Mouse (Mus musculus): ENCODE results near the gene Ptpn3.
"Not testable (repeated sequence)": the region's sequence is repeated elsewhere in the genome, so short reads cannot be mapped to it uniquely, and the experiment has no call there.

Ptpn3 gene

DNA sequence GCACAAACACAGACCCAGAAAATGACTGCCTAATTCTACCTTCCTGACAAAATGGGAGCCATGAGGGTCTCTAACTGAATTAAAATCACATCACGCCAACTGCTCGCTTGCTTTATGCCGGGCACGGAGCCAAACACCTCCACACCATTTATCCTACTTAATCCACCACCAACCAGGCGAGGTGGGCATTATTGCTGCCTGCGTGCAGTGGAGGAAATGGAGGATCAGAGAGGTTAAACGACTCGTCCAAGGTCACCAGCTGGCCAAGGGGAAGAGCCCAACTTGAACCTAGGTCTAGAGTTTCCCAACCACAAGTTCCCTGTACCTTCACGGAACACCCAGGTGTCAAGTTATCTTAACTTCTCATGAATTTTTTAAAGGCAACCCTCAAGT is 2.3 kb downstream of the Ptpn3 start:
- no peak for DNase-seq (ENCODE audit: low read depth)

DNA sequence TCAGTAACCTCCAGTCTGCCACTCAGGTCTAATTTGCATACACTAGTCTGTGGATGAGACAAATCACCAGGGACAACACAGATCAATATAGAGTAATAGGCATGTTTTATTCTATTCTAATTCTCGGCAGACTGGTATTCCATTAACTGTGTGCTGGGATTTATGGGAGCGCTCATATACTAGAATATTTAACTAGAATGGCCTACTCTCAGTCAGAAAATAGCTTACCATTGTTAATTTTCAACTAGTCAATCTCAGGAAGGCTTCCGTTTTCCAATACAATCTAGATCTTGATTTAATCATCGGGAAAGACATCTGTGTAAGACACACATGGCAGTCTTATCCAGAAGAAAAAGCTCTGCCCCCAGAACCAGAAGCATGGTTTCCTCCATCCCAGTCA is 3.5 kb downstream of the Ptpn3 start:
- DNase-seq (ENCODE audit: low read depth): no peak

DNA sequence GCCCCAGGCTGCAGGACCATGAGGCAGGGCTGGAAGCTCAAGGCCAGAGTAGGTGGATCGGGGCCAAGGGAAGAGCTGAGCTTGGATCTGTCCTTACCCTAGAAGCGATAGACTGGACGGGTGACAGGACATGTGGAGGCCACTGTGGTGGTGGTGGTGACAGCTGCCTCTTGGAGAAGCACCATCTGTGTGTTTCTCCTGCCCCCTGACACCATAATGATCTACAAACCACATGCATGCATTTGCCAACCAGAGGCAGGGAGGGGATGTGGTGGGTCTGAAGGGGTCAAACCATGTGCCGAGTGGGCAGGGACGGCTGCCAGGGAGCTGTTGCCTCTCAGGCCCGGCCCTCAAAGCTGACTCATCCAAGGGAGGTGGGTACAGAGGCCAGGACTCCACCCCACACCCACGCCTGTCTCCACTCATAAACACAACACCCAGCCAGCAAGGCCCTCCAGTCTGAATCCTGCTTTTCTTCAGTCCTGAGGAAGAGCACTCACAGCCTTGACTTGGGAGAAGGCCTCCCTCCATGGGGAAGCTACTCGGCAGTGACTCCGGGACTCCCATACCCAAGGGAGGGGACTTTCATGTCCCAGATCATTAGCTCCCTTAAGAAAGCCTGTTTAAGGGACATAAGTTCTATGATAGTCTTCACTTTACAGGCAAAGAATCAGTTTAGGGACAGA is 6.5 kb downstream of the Ptpn3 start:
- peak; percentile 96 for DNase-seq (ENCODE audit: low read depth)

DNA sequence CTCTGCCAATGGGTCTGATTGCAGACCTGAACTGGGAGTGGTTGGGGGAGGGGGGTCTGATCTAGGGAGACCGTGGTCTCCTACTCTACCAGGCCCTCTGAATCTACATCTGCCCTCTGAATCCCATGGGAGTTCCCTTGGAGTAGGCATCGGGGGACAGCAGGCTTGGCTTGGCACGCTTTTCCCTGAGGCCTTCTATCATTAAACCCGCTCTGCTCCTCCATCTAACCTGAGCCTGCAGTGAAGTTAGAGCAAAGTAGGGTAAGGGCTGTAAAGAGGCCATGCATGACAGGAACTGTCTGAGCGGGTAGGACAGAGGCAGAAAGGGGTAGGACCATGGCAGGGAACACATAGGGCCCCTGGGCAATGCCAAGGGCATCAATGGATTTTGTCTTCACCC is 9.0 kb downstream of the Ptpn3 start:
- DNase-seq (ENCODE audit: low read depth): no peak

DNA sequence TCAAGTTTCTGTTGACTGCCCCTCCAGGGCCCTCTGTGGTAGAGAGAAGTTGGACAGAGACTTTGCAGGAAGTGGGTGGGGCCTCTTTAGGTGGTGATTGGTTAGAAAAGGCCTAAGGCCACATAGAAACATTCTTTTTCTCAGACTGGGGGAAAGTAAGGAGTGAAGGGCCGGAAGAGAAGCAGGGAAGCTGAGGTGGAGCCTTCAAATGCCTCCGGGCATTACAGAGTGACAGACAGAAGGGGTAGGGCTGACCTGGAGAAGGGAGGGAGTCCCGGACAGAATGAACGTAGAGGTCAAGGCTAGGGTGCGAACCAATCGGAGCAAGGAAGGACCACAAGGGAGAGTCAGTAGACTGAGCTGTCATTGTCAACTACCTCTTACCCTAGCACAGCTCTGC is 11.6 kb downstream of the Ptpn3 start:
- no peak for DNase-seq (ENCODE audit: low read depth)

DNA sequence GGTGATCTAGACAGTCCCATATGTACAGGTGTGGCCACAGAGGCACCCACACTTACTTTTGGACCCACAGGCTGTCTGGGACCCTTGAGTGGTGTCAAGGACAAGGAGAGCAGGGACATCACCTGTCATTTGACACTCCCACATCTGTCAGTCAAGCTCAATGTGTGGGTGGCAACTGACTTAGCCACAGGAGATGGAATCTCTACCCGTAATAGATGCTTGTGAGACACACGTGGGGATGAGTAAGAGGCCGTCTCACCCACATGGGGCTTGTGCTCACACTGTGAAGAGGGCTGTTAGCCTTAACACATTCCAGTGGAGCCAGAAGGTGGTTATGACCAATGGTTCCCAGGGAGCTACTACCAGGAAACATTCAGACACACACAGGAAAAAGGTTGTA is 13.8 kb downstream of the Ptpn3 start:
- DNase-seq (ENCODE audit: low read depth): peak; percentile 36

DNA sequence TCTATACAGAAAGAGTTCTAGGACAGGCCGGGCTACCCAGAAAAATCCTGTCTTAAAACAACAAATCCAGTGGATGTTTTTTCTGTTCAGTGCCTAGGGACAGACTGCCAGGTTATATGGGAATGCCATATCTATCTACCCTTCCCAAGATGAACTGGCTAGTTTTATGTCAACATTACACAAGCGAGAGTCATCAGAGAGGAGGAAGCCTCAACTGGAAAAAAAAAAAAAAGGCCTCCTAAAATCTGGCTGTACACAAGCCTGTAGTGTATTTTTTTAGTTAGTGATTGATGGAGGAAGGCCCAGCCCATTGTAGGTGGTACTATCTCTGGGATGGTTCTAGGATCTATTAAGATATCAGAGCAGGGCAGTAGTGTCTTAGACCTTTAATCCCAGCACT is 16.4 kb downstream of the Ptpn3 start:
- DNase-seq (ENCODE audit: low read depth): no peak

DNA sequence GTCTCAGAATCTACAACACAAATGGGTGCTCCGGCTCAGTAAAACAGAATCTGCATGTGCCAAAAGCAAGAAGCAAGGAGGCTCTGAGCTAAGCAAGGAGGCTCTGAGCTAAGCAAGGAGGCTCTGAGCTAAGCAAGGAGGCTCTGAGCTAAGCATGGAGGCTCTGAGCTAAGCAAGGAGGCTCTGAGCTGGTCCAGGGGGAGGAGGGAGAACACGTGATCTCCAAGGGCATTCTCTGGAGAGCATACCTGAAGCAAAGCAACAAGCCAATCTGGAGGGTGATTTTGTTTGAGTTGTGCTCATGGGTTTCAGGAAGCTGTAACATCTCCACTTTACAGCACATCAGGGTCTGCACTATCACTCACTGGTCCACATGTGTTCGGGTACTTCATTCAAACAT is 18.4 kb downstream of the Ptpn3 start:
- no peak for DNase-seq (ENCODE audit: low read depth)

DNA sequence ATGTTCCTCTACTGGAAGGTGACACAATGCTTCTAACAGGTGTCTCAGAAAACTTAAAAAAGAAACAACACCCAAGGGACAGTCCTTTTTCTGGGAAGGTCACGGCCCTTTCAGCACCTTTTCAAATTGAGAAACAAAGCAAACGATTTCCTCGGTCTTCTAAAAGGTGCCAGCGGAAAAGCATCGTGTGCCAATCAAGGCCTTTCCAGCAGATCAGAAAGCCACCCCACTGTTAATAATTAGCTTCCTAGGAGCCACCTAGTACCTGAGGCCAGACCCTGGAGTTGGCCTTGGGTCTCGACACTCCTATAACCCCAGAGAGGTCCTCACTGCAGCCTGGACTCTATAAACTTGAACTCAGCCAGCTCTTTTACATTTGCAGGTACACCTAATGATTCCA is 19.0 kb downstream of the Ptpn3 start:
- DNase-seq (ENCODE audit: low read depth): no peak

DNA sequence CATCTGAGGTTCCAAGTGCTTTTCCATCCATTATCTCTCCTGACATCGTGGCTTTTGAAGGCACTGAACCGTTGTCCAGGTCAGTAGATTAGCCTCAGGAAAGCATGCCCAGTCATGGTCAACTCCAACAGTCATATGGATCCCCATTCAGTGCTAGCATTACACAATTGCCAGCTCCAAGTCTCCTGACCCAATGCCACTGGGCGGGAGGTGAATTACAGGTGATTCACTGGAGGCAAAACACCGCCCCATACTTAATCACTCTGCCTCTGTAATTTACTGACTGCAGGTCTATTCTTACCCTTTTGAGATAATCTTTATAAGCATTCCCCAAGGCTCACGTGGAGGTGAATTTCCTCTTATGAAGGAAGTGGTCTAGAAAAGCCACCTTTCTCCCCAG is 19.5 kb downstream of the Ptpn3 start:
- DNase-seq (ENCODE audit: low read depth): no peak

DNA sequence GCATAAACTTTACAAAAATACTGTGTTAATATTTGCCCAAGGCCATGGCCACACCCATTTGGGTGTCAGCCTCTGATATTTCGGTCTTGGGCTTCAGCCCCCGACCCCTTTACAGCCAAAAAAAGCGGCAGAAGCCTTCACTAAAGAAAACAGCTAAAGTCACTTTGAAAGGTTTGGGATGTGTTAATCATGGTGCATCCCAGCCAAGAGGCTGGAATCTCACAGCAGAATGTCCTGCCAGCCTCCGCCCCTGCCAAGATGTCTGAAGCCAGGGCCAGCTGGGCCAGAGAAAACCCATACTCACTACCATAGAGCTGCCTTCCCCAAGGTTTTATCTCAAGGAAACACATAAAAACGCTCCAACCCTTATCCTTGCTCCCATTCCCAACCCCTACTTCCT is 20.7 kb downstream of the Ptpn3 start:
- peak; percentile 51 for DNase-seq (ENCODE audit: low read depth)

DNA sequence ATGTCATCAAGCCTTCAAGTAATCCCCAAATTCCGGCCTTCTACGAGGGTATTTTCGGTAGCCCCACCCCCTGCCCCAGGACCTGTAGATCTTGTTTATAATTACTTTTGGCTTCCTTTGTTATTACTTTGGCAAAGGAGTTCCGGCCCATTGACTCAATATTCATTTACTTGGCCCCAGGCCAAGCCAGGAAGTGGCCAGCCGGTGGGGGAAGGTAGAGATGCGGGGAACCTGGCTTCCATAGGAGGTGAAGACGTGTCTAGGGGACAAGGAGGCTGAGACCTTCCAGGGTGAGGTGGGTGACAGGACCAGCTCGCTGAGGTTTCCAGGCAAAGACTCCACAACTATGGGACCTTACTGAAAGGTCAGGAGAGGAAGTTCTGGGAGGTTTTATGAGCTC is 22.4 kb downstream of the Ptpn3 start:
- DNase-seq (ENCODE audit: low read depth): peak; percentile 25

DNA sequence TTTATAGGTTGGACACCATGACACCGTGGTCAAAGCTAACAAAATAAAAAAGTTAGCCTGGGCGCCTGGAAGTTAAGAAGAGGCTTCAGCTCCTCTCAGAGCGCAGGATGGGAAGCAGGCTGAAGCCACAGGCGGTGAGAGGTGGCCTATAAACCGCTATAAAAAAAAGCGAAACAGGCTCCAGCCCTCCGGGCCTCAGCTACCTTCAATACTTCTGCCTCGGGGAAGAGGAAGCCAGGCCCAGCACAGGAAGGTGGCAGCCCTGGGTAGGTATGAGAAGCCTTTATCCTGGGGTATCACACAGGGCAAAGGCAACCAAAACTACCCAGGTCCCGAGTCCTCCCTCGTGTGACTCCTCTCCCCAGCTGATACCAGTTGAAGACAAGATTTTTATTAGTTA is 22.8 kb downstream of the Ptpn3 start:
- no peak for DNase-seq (ENCODE audit: low read depth)

DNA sequence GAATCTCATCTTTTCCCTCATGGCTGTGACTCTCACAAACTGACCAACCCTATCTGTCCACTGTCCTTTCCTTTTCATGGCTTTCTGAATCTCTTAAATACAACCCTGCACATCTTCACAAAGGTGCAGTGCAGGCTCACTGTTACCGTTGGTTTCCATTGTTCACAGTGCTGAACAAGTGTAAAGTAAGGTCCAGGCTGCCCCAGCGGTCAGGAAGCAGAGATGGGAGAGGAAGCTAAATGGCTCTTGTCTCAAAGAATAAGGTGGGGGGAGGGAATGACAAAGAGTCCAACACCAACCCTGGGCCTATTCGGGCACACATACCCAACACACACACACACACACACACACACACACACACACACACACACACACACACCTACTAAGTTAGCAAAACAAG is 24.0 kb downstream of the Ptpn3 start:
- DNase-seq (ENCODE audit: low read depth): no peak

DNA sequence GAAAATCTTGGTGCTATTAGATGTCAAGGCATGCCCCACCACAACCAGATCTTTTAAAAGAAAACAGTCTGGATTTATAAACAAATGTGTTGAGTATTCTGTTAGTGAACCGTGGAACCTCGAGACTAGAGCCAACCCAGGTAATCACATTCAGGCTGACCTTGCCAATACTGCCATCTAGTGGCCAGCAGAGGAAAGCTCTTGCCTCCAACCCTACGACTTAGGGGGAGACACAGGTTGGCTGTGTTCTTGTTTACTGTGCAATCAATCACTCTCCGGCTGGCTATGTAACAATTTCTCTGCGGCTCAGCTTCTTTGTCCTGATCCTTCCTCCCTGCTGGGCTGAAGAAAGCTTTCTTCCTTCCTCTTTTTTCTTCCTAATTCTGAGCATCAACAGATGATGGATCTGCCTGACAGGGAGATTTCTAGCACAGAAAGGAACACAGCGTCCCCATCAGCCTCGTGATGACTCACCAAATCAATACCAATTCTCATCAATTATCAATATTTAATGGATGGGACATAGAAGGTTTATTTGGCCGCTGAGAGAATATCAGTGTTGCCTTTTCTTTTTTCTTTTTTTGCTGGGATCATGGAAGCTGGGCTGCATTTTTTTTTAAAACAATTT is 26.4 kb downstream of the Ptpn3 start:
- peak; percentile 85 for DNase-seq (ENCODE audit: low read depth)

DNA sequence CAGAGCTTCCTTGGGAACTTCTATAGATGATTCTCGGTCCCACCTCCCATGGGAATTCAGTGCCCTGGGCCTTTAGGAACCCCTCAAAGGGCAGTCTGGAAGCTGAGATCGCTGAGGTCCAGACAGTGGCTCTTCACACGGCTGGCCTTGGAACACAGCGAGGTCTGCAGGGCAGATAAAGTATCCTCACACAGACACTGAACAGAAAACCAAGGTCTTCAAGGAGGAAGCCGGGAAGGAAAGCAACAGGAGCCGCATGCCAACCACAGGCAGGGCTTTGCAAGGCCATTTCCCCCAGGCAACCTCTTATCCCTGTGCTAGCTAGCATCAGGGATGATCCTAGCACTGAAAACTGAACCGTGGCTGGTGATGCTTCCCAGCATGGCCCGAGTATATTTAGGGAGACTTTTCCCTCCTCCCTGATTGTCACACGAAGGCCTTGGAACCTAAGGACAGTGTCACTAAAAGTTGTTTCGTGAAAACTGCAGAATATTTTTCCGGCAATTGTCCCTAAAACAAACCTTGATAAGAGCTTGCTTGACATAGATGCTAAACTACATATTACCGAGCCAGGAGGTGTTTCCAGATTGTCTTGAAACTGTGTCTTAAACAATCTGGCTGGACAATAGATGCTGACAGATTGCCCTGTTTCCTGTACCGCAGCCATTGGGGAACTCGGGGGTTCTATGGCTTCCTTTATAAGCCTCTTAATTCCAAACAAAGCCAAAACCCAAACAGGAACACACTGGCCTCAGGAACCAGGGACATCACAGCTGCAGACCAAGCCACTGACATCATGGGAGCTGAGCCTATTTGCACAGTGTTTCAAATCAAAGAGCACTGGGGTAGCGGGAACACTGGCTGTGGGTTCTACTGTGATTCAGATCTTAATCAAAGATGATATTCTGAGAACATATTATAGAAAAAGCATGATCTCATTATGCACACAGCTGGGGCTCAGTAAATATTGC is 27.8 kb downstream of the Ptpn3 start:
- no peak for DNase-seq (ENCODE audit: low read depth)

DNA sequence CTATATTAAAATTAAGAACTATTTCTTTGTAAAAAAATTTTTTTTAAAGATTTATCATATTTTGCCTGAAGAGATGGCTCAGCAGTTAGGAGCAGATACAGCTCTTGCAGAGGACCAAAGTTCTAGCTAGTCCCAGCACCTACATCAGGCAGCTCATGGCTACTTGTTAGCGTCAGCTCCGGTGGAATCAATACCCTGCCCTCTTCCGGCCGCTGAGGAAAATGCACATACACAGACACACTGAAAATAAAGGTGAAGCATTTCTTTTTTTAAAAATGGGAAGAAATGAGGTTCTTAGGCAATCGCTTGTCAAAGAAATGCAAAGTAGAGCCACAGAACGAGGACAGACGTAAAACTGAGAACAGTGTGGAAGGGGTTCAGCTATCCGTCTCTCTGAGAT is 30.6 kb downstream of the Ptpn3 start:
- DNase-seq (ENCODE audit: low read depth): peak; percentile 46

DNA sequence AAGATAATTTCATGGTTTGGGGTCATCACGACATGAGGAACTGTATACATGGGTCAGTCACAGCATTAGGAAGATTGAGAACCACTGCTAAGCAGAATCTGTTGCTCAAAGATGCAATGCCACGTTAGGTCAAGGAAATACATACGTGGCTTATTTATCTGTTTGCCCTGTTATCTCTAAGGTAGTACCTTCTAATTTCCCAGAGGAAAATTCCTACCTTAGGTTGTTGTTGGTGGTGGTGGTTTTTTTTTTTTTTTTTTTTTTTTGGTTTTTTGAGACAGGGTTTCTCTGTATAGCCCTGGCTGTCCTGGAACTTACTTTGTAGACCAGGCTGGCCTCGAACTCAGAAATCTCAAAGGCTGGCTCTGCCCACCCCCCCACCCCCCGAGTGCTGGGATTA is 31.1 kb downstream of the Ptpn3 start:
- DNase-seq (ENCODE audit: low read depth): not testable (repeated sequence)

DNA sequence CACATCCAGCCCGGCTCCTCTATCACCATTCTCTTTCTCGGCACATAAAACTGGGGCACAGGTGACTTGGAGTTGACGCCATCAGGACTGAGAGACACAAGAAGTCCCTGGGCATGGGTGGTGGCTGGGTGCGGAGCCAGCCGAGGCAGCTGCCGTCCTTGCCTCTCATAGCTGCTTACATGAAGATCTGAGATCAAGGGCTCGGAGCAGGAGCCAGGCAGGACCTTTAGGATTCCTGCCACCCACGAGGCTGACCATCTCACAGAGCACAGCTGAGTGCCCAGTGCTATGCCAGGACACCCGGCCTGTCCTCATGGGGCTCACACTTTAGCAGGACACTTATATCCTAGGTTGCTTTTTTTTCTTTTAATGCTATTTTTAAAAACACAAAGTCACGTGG is 32.3 kb downstream of the Ptpn3 start:
- no peak for DNase-seq (ENCODE audit: low read depth)

DNA sequence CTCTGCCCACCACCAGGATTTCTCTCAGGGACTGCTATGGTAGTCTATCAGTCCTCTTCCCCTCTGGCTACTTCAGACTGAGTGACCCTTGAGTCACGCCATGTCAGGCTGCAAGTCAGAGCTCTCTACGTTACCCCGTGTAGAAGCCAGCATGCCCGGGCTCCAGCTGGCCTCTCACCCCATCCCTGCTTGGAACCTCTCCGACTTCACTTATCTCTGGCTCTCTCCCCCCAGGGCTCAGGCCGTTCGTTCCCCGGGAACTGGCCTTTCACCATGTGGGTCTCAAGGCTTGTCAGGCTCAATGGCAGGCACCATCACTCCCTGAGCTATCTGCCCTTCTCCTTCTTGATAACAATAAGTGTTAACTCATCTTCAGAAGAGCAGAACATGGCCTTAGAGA is 33.3 kb downstream of the Ptpn3 start:
- DNase-seq (ENCODE audit: low read depth): no peak

DNA sequence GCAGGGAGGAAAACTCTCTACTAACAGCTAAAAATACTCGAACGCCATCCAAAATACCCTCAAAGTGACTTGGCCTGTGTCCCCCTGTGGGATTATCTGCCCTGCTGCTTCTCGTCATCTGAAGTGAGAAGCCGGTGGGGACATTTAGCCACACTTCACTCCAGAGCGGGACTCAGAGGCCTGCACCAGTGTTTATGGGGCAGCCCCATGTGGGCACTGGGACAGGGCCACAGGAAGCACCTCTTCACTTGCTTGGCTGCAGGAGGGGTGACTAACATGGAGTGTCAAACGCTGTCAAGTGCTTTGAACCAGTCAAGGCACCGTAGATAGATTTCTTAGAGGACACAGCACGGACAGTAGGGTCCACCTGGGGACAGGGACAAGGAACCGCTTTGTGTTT is 35.2 kb downstream of the Ptpn3 start:
- DNase-seq (ENCODE audit: low read depth): no peak

DNA sequence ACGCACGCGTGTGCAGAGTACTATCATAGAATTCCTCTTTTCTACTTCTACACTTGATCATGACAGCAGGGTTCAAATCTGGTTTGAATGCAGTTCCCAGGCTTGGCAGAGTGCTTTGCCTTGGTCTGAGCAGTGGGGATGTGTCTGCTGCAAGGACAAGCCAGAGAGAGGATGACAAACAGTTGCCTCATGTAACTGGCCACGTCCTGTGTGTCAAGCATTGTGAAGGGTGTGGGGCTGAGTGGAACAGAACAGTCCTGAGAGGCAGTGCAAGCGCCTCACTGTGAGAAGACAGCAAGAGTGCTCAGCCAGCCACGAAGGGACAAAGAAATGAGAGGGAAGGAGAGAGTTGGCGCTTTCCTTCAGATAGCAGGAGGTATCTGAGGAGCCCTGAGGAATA is 37.9 kb downstream of the Ptpn3 start:
- no peak for DNase-seq (ENCODE audit: low read depth)

DNA sequence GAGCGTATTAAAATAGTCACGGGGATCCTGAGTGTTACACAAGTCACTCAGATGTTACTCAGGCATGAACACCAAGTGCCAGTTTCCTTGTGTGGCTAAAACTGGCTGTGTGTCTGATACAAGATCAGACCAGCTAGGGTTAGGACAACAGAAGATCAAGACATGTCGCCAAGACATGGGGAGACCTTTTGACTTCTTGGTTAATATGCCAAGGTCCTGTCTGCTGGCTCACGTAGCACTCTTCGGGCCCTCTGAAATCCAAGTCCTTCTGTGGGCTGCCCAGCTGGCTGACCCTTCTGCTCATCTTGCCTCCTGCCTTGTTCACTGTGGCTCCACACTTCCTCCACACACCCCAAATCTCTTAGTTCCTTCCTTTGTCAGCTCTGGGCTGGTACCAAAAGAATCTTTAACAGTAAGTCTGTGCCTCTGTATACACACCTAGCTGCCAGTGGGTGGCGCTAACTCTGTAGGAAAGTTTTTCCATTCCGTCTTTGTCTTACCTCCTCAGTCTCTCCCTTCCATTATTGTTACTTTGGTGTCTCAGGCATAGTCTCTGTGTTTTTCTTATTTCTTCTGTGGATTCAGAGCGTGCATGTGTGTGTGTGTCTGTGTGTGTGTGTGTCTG is 38.5 kb downstream of the Ptpn3 start:
- peak; percentile 74 for DNase-seq (ENCODE audit: low read depth)
